Mouse (Mus musculus): ENCODE results near the gene Cnst.

GRCm38 (mm10) chr1:179632746-179633413 is 86.7 kb downstream of the Cnst start:
- no peak for TF ChIP-seq CTCF (IDR thresholded peaks at IDR 0.05; ENCODE audit: extremely low read depth, insufficient read length, insufficient replicate concordance, low read depth, low read length)
- TF ChIP-seq POLR2A (IDR thresholded peaks at IDR 0.05; ENCODE audit: low read depth, low read length): no peak

All from small intestine, adult 2 months (tissue).